Mouse (Mus musculus): ENCODE measurements around the gene Coro1b. TPM values are rescaled to one million over a fixed set of nuclear protein-coding genes. Genes with fewer than 3 reads are reported as not detected.

Gene Coro1b
- polyA plus RNA-seq, 1 experiment from 2014 or later: 74.8 TPM

DNA sequence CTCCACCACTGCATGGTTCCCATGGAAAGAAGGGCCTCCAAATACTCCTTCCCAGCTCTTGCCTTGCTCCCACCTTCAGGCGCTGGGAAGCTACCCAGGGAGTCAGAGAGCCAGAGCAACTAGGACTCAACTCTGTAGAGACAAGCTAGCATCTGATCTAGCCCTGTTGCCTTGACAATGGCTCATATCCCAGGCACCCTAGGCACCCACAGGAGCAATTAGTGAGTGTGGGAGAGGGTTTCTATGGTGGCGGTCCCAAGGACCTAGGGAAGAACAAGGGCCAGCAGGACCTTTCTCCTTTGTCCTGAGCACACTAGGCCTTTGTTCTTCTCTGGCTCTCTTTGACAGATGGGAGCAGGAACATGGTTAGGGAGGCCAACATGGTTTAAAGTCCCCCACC lies 35.3 kb downstream of the Coro1b start:
- Histone ChIP-seq H3K36me3 (ENCODE audit: control insufficient read depth, insufficient read depth) (no peaks in the 10 kb centered on the region), H3K9ac (ENCODE audit: low read depth, low read length) (no peak overlapping the region), H3K27ac (ENCODE audit: low read length) (no peak overlapping the region), H3K4me2 (ENCODE audit: low read depth, low read length) (no peak overlapping the region), H3K9me3 (replicated peaks; ENCODE audit: control insufficient read depth, low read length) (no peaks in the 10 kb centered on the region), H3K27me3 (ENCODE audit: control insufficient read depth, insufficient read depth, low read depth, low read length) (no peaks in the 10 kb centered on the region), H3K4me1 (ENCODE audit: control insufficient read depth, low read depth, low read length) (peaks cover 16% of the 10 kb centered on the region), H3K4me3 (ENCODE audit: low read depth, low read length) (no peak overlapping the region)
- WGBS (ENCODE audit: insufficient replicate concordance): 59% methylated on average over 2 of the region's 2 CpGs
- ATAC-seq (ENCODE audit: low read depth): no peak

DNA sequence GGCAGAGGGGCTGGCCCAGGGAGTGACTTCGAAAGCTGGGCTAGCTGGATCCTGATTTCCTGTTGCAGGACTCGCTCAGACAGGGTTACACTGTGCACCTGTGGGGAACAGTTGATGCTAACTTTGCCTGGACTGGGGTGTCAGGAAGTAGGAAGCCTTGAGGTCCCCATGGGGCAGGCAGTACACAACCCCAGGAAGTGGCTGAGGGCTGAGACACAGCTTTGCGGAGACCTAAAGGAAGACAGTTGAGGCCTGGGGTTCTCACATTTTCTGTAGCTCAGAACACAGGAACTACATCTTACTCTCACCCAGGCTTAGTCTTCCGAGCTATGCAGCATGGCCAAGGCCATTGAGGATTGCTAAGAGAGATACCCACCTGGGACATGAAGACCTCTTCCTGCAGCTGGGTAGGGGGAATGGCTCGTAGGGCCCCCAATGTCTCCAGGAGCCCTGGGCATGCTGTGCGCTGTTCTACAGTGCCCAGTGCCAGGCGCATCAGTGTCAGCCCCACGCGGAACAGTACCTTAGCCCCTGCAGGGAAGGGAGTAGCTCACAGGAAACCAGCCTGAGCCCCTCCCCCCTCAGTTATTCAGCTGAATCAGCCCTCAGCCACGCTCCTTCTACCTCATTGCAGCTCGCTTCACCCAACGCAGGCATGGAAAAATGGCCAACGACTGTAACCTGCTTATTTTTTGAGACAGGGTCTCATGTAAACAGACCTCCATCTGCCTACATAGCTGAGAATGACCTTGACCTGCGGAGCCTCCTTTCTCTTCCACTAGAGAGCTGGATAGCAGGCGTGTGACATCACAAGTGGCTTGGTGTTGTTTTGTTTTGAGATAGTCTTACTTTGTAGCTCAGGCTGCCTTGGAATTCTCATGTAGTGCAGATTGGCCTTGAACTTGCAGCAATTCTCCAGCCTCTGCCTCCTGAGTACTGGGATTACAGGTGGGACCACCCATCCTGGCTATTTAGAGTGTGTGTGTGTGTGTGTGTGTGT lies 36.9 kb downstream of the Coro1b start:
- ATAC-seq (ENCODE audit: low read depth): peak; percentile 52
- H3K4me3 ChIP-seq (ENCODE audit: low read depth, low read length): no peak overlapping the region
- WGBS (ENCODE audit: insufficient replicate concordance): 29% methylated on average over 15 of the region's 15 CpGs
- no peaks in the 10 kb centered on the region for H3K9me3 ChIP-seq (replicated peaks; ENCODE audit: control insufficient read depth, low read length)
- peak overlapping the region; percentile 69 for H3K27ac ChIP-seq (ENCODE audit: low read length)
- H3K4me1 ChIP-seq (ENCODE audit: control insufficient read depth, low read depth, low read length): peaks cover 16% of the 10 kb centered on the region
- H3K27me3 ChIP-seq (ENCODE audit: control insufficient read depth, insufficient read depth, low read depth, low read length): no peaks in the 10 kb centered on the region
- no peak overlapping the region; the same call in 1 of the 2 replicates for H3K4me2 ChIP-seq (ENCODE audit: low read depth, low read length)
- H3K9ac ChIP-seq (ENCODE audit: low read depth, low read length): no peak overlapping the region
- no peaks in the 10 kb centered on the region for H3K36me3 ChIP-seq (ENCODE audit: control insufficient read depth, insufficient read depth)

DNA sequence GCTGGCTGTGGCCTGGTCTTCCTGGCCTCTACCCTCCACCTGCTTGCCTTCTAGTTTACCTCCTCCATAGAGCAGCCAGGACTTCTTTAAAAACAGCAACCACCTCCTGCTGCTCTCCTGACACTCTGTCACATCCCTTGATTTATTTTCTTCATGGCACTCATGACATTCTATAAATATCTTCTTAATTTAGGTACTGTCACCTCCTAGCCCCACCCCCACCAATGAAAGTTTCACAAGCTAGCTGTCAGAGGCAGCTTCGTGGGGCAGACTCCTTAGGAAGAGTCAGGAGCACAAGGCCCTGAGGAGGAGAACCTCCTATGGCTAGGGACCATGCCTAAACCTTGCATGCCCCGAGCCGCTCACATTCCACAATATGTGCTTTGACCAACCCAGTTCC lies 38.9 kb downstream of the Coro1b start:
- Histone ChIP-seq H3K4me1 (ENCODE audit: control insufficient read depth, low read depth, low read length) (peaks cover 25% of the 10 kb centered on the region), H3K4me2 (ENCODE audit: low read depth, low read length) (no peak overlapping the region), H3K27me3 (ENCODE audit: control insufficient read depth, insufficient read depth, low read depth, low read length) (no peaks in the 10 kb centered on the region), H3K36me3 (ENCODE audit: control insufficient read depth, insufficient read depth) (no peaks in the 10 kb centered on the region), H3K9me3 (replicated peaks; ENCODE audit: control insufficient read depth, low read length) (no peaks in the 10 kb centered on the region), H3K27ac (ENCODE audit: low read length) (no peak overlapping the region), H3K9ac (ENCODE audit: low read depth, low read length) (no peak overlapping the region), H3K4me3 (ENCODE audit: low read depth, low read length) (no peak overlapping the region)
- WGBS (ENCODE audit: insufficient replicate concordance): 59% methylated on average over 3 of the region's 3 CpGs
- no peak for ATAC-seq (ENCODE audit: low read depth)

DNA sequence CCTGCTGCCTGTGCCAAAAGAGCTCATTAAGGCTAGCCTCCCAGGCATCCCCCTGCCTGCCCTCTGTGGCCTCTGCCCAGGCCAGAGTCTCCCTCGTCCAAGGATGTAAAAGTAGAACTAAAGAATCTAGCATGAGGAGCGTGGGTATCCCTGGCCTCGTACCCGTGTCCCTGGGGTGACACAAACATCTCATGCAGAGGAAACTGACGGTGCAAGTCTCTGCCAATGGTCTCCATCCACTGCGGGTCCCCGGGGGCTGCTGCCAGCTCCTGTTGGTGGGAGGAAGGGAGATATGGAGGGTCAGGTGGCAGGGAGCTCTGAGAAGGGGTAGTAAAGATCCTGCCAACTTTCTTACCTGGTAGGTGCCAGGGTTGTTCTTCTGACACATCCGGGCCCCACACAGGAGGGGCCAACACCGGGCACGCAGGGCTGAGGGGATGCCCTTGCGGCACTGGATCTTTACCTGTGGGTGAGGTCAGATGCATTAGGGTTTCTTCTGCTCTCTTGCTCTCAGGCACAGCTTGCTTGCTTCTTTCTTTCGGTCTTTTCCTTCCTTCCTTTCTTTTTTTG lies 40.7 kb downstream of the Coro1b start:
- Histone ChIP-seq H3K9me3 (replicated peaks; ENCODE audit: control insufficient read depth, low read length) (no peaks in the 10 kb centered on the region), H3K4me2 (ENCODE audit: low read depth, low read length) (no peak overlapping the region), H3K27ac (ENCODE audit: low read length) (no peak overlapping the region), H3K27me3 (ENCODE audit: control insufficient read depth, insufficient read depth, low read depth, low read length) (no peaks in the 10 kb centered on the region), H3K4me1 (ENCODE audit: control insufficient read depth, low read depth, low read length) (peaks cover 39% of the 10 kb centered on the region), H3K9ac (ENCODE audit: low read depth, low read length) (no peak overlapping the region), H3K4me3 (ENCODE audit: low read depth, low read length) (no peak overlapping the region), H3K36me3 (ENCODE audit: control insufficient read depth, insufficient read depth) (peaks cover 3% of the 10 kb centered on the region)
- 75% methylated on average over 12 of the region's 12 CpGs for whole genome bisulfite sequencing (ENCODE audit: insufficient replicate concordance)
- no peak for ATAC-seq (ENCODE audit: low read depth)

DNA sequence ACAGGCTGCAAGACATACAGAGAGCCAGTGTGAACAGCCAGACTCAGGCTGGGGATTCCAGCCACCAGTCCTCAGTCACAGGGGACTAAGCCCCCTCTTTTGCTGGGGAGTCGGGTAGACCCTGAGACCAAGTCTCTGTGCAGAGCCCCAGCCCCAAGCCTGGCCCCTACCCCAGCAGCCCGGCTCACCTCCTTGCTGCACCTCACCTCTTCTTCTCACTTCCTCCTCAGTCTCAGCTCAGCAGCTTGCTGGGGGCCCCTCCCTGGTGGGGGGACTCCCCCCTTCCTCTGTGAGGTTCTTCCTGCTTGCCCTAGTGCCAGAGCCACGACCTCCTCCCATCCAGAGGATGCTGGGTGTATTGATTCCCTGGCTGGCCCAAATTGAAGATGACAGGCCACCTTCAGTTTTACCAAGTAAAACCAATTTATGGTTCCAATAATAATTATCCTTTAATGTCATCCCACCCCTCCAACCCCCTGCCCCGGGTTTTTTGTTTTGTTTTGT lies 42.5 kb downstream of the Coro1b start, which contains the start of gene Tbc1d10c:
Tbc1d10c (minus strand) TSS at position 454 of the 504 bp plus-strand sequence.
- Histone ChIP-seq H3K4me3 (ENCODE audit: low read depth, low read length) (peak within 1 kb of the TSS; percentile 97), H3K4me2 (ENCODE audit: low read depth, low read length) (peak within 1 kb of the TSS; percentile 90), H3K9me3 (replicated peaks; ENCODE audit: control insufficient read depth, low read length) (no peaks in the 10 kb centered on the region), H3K36me3 (ENCODE audit: control insufficient read depth, insufficient read depth) (peaks cover 21% of the 10 kb centered on the region), H3K4me1 (ENCODE audit: control insufficient read depth, low read depth, low read length) (peaks cover 40% of the 10 kb centered on the region), H3K9ac (ENCODE audit: low read depth, low read length) (peak within 1 kb of the TSS; percentile 98), H3K27me3 (ENCODE audit: control insufficient read depth, insufficient read depth, low read depth, low read length) (no peaks in the 10 kb centered on the region), H3K27ac (ENCODE audit: low read length) (peak within 1 kb of the TSS; percentile 90)
- no peak for ATAC-seq (ENCODE audit: low read depth)
- 24% methylated on average over 4 of the region's 4 CpGs for WGBS (ENCODE audit: insufficient replicate concordance)

DNA sequence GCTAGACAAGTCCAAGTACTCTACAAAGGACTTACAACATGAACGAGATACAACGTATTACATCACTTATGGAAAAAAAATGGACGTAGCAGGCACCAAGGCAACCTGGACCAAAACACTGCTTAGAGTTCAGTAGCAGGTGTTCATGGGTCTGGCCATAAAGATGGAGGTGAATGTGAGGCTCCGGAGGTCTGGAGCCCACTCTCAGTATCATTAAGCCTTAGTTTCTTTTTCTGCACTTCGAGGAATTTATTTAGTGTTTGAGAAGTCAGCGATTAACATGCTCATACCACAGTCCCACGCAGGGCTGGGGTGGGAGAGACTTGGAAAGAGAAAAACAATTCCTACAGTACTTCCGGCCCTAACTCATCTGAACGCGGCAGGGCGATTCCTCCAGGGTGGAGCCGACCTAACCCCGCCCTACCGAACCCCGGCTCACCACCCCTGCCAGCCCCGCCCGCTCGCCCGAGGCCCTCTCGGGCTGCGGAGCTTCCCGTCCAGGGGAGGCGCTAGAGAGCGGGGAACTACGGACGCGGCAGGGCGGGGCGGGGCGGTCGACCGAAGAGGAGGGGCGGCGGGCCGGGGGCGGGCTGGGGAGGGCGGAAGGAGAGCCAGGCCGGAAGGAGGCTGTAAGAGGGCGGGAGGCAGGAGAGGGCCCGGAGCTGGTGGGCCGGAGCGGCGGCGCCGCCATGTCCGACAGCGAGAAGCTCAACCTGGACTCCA lies 43.3 kb downstream of the Coro1b start, which contains the start of gene Ppp1ca:
Ppp1ca (plus strand) TSS at position 538 of the 723 bp plus-strand sequence.
- Histone ChIP-seq H3K9me3 (replicated peaks; ENCODE audit: control insufficient read depth, low read length) (no peaks in the 10 kb centered on the region), H3K27me3 (ENCODE audit: control insufficient read depth, insufficient read depth, low read depth, low read length) (no peaks in the 10 kb centered on the region), H3K4me1 (ENCODE audit: control insufficient read depth, low read depth, low read length) (peaks cover 48% of the 10 kb centered on the region), H3K4me2 (ENCODE audit: low read depth, low read length) (peak within 1 kb of the TSS; percentile 90), H3K36me3 (ENCODE audit: control insufficient read depth, insufficient read depth) (peaks cover 24% of the 10 kb centered on the region), H3K4me3 (ENCODE audit: low read depth, low read length) (peak within 1 kb of the TSS; percentile 97), H3K27ac (ENCODE audit: low read length) (peak within 1 kb of the TSS; percentile 90), H3K9ac (ENCODE audit: low read depth, low read length) (peak within 1 kb of the TSS; percentile 98)
- ATAC-seq (ENCODE audit: low read depth): peak; percentile 94
- WGBS (ENCODE audit: insufficient replicate concordance): 3% methylated on average over 40 of the region's 47 CpGs

DNA sequence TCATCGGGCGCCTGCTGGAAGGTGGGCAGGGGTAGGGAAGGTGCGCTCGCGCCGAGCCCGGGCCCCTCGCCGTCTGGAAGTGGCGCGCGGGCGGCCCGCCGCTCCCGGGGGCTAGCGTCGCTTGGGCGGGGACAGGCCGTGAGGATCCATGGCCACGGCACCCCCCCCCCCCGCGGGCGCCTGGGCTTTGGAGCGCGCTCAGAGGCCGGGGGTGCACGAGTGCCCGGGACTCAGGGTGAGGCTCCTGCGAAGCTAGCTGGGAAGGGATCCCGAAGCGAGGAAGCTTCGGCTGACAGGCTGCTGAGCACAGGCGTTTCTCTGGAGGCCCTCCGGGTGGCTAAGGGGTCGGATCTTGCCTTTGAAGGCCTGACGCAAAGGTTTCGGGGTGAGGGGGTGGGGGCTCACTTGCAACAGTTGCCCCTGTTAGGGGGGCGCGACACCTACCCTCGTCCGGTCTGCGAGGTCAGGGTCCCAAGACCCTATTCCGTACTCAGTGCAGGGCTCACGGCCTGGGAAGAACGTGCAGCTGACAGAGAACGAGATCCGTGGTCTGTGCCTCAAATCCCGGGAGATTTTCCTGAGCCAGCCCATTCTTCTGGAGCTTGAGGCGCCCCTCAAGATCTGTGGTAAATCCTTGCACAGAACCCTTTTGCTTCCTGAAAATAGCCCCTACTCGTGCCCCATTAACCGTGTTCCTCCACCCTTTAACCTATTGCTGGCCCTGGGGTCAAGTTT lies 44.0 kb downstream of the Coro1b start:
- no peaks in the 10 kb centered on the region for H3K9me3 ChIP-seq (replicated peaks; ENCODE audit: control insufficient read depth, low read length)
- peaks cover 55% of the 10 kb centered on the region for H3K4me1 ChIP-seq (ENCODE audit: control insufficient read depth, low read depth, low read length)
- H3K36me3 ChIP-seq (ENCODE audit: control insufficient read depth, insufficient read depth): peaks cover 31% of the 10 kb centered on the region

DNA sequence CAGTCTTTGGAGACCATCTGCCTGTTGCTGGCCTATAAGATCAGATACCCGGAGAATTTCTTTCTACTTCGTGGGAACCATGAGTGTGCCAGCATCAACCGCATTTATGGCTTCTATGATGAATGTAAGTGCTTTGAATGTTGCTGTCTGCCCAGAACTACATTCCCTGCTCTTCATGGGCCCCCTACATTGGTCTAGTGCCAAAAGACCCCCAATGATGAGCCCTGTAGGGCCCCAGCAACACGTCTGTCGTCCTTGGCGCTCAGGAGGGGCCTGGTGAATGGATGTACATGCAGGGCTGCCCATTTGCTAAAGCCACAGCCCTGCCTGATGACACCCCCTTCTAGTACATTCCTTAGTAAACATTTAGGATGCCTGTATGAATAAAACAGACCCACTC lies 44.7 kb downstream of the Coro1b start:
- no peaks in the 10 kb centered on the region for H3K27me3 ChIP-seq (ENCODE audit: control insufficient read depth, insufficient read depth, low read depth, low read length)
- no peak for ATAC-seq (ENCODE audit: low read depth)
- H3K27ac ChIP-seq (ENCODE audit: low read length): peak overlapping the region; percentile 90
- peaks cover 31% of the 10 kb centered on the region for H3K36me3 ChIP-seq (ENCODE audit: control insufficient read depth, insufficient read depth)
- peak overlapping the region; percentile 98 for H3K9ac ChIP-seq (ENCODE audit: low read depth, low read length)
- H3K4me2 ChIP-seq (ENCODE audit: low read depth, low read length): peak overlapping the region; percentile 90
- peak overlapping the region; percentile 97 for H3K4me3 ChIP-seq (ENCODE audit: low read depth, low read length)
- peaks cover 56% of the 10 kb centered on the region for H3K4me1 ChIP-seq (ENCODE audit: control insufficient read depth, low read depth, low read length)
- H3K9me3 ChIP-seq (replicated peaks; ENCODE audit: control insufficient read depth, low read length): no peaks in the 10 kb centered on the region
- 41% methylated on average over 6 of the region's 6 CpGs for WGBS (ENCODE audit: insufficient replicate concordance)

More for the DNA sequence above, 44.0 kb downstream of the Coro1b start:
- ATAC-seq (ENCODE audit: low read depth): peak; percentile 44
- H3K4me2 ChIP-seq (ENCODE audit: low read depth, low read length): peak overlapping the region; percentile 90
- H3K9ac ChIP-seq (ENCODE audit: low read depth, low read length): peak overlapping the region; percentile 98
- under 1% methylated on average over 42 of the region's 52 CpGs for WGBS (ENCODE audit: insufficient replicate concordance)
- H3K27me3 ChIP-seq (ENCODE audit: control insufficient read depth, insufficient read depth, low read depth, low read length): no peaks in the 10 kb centered on the region
- peak overlapping the region; percentile 90 for H3K27ac ChIP-seq (ENCODE audit: low read length)
- H3K4me3 ChIP-seq (ENCODE audit: low read depth, low read length): peak overlapping the region; percentile 97
